Mouse (Mus musculus) neural tube, embryonic 12.5 days (tissue): ENCODE results near the gene Cpa5. TPM values are rescaled to one million over a fixed set of nuclear protein-coding genes. Genes with fewer than 3 reads are reported as not detected.

Experiments used
- ATAC-seq: fragments of 200-750 bp; cut with Nextera tagmentation; 2 replicates; pipeline ENCODE4 v1.8.0; 2017; ENCODE audit warnings: low read depth, mild to moderate bottlenecking, moderate TSS enrichment, moderate library complexity; ENCODE audit not compliant: low FRiP score
- H3K27ac ChIP-seq: fragments of 300-500 bp; sonication (generic); 2 replicates; pipeline ENCODE4 v1.5.1; 2016
- H3K27me3 ChIP-seq: fragments of 300-500 bp; sonication (generic); replicated peaks from 2 replicates; pipeline ENCODE4 v1.6.1; 2016; ENCODE audit warnings: mild to moderate bottlenecking
- H3K36me3 ChIP-seq: fragments of 300-500 bp; sonication (generic); 2 replicates; pipeline ENCODE4 v1.6.1; 2016; ENCODE audit warnings: mild to moderate bottlenecking
- H3K4me1 ChIP-seq: fragments of 300-500 bp; sonication (generic); 2 replicates; pipeline ENCODE4 v1.6.1; 2016
- H3K4me2 ChIP-seq: fragments of 300-500 bp; sonication (generic); replicated peaks from 2 replicates; pipeline ENCODE4 v1.6.1; 2016; ENCODE audit warnings: mild to moderate bottlenecking
- H3K4me3 ChIP-seq: fragments of 300-500 bp; sonication (generic); 2 replicates; pipeline ENCODE4 v1.5.1; 2016
- H3K9ac ChIP-seq: fragments of 300-500 bp; sonication (generic); 2 replicates; pipeline ENCODE4 v1.6.1; 2016; ENCODE audit warnings: mild to moderate bottlenecking
- H3K9me3 ChIP-seq: fragments of 300-500 bp; sonication (generic); 2 replicates; pipeline ENCODE4 v1.6.1; 2016; ENCODE audit warnings: mild to moderate bottlenecking
- WGBS: fragments of 180-500 bp; shearing (Covaris S2); methylation state at CpG from one replicate; pipeline ENCODE4 v1.1.7; 2016; 5-methylcytosine and 5-hydroxymethylcytosine counted together
- polyA plus RNA-seq: library from polyadenylated mRNA; unstranded; fragments of >200 nt; fragmentation: Nextera tagmentation; extraction: Ambion mirVana; gene quantifications from 2 replicates; pipeline ENCODE4 v1.2.1, GENCODE M21; 2016

Cpa5 gene
- polyA plus RNA-seq, 1 experiment from 2014 or later: not detected

GRCm38 (mm10) chr6:30652425-30653188 is 41.8 kb downstream of the Cpa5 start:
- no peak overlapping the region for H3K4me3 ChIP-seq
- H3K27ac ChIP-seq: peak overlapping the region; percentile 47
- no peaks in the 10 kb centered on the region for H3K27me3 ChIP-seq
- H3K36me3 ChIP-seq: no peaks in the 10 kb centered on the region
- H3K4me2 ChIP-seq: no peak overlapping the region
- H3K4me1 ChIP-seq: peaks cover 49% of the 10 kb centered on the region
- H3K9ac ChIP-seq: no peak overlapping the region
- no peaks in the 10 kb centered on the region for H3K9me3 ChIP-seq
- ATAC-seq: no peak
- WGBS: 40% methylated on average over 9 of the region's 9 CpGs

GRCm38 (mm10) chr6:30653518-30653917 is 42.7 kb downstream of the Cpa5 start:
- Histone ChIP-seq H3K36me3 (no peaks in the 10 kb centered on the region), H3K27me3 (no peaks in the 10 kb centered on the region), H3K4me2 (no peak overlapping the region), H3K27ac (no peak overlapping the region), H3K9me3 (no peaks in the 10 kb centered on the region), H3K4me1 (peaks cover 49% of the 10 kb centered on the region), H3K4me3 (no peak overlapping the region), H3K9ac (no peak overlapping the region)
- WGBS: 75% methylated on average over 6 of the region's 6 CpGs
- ATAC-seq: no peak

GRCm38 (mm10) chr6:30654402-30654859 is 43.6 kb downstream of the Cpa5 start:
- 26% methylated on average over 6 of the region's 6 CpGs for WGBS
- Histone ChIP-seq H3K36me3 (no peaks in the 10 kb centered on the region), H3K4me2 (no peak overlapping the region), H3K9ac (no peak overlapping the region), H3K27ac (peak overlapping the region; percentile 11; the same call in 1 of the 2 replicates), H3K4me1 (peaks cover 48% of the 10 kb centered on the region), H3K4me3 (no peak overlapping the region), H3K9me3 (no peaks in the 10 kb centered on the region), H3K27me3 (no peaks in the 10 kb centered on the region)
- peak; percentile 39; the same call in 1 of the 2 replicates for ATAC-seq

GRCm38 (mm10) chr6:30654932-30655331 is 44.1 kb downstream of the Cpa5 start:
- H3K9ac ChIP-seq: 0 out of 2 replicates have a peak overlapping the region, but pooled peaks have one; percentile 17
- H3K4me2 ChIP-seq: no peak overlapping the region
- WGBS: 70% methylated on average over 3 of the region's 3 CpGs
- no peaks in the 10 kb centered on the region for H3K27me3 ChIP-seq
- no peaks in the 10 kb centered on the region for H3K36me3 ChIP-seq
- peaks cover 43% of the 10 kb centered on the region for H3K4me1 ChIP-seq
- no peaks in the 10 kb centered on the region for H3K9me3 ChIP-seq
- H3K27ac ChIP-seq: peak overlapping the region; percentile 11; the same call in 1 of the 2 replicates
- no peak; the same call in 1 of the 2 replicates for ATAC-seq
- H3K4me3 ChIP-seq: no peak overlapping the region

- Histone ChIP-seq H3K27me3 (no peaks in the 10 kb centered on the region), H3K4me1 (peaks cover 40% of the 10 kb centered on the region), H3K4me2 (no peak overlapping the region), H3K9ac (no peak overlapping the region), H3K36me3 (no peaks in the 10 kb centered on the region), H3K4me3 (no peak overlapping the region), H3K27ac (no peak overlapping the region), H3K9me3 (no peaks in the 10 kb centered on the region)
- WGBS: 75% methylated on average over 12 of the region's 12 CpGs
- no peak for ATAC-seq
Observed at GRCm38 (mm10) chr6:30657279-30657678, 46.5 kb downstream of the Cpa5 start.

- 84% methylated on average over 9 of the region's 9 CpGs for WGBS
- H3K27ac ChIP-seq: no peak overlapping the region
- H3K4me1 ChIP-seq: peaks cover 28% of the 10 kb centered on the region
- H3K9me3 ChIP-seq: no peaks in the 10 kb centered on the region
- no peak overlapping the region for H3K4me3 ChIP-seq
- H3K36me3 ChIP-seq: no peaks in the 10 kb centered on the region
- no peaks in the 10 kb centered on the region for H3K27me3 ChIP-seq
- H3K4me2 ChIP-seq: no peak overlapping the region
- H3K9ac ChIP-seq: no peak overlapping the region
- ATAC-seq: no peak
Observed at GRCm38 (mm10) chr6:30658619-30659018, 47.8 kb downstream of the Cpa5 start.

- Histone ChIP-seq H3K9ac (no peak overlapping the region), H3K27ac (no peak overlapping the region), H3K27me3 (no peaks in the 10 kb centered on the region), H3K4me1 (peaks cover 13% of the 10 kb centered on the region), H3K4me3 (no peak overlapping the region), H3K36me3 (no peaks in the 10 kb centered on the region), H3K9me3 (no peaks in the 10 kb centered on the region), H3K4me2 (no peak overlapping the region)
- ATAC-seq: no peak
- WGBS: 37% methylated on average over 6 of the region's 6 CpGs
Observed at GRCm38 (mm10) chr6:30664776-30665175, 54.0 kb downstream of the Cpa5 start.

GRCm38 (mm10) chr6:30665296-30665695 is 54.5 kb downstream of the Cpa5 start:
- Histone ChIP-seq H3K4me1 (peaks cover 13% of the 10 kb centered on the region), H3K4me2 (no peak overlapping the region), H3K9me3 (no peaks in the 10 kb centered on the region), H3K27me3 (no peaks in the 10 kb centered on the region), H3K9ac (no peak overlapping the region), H3K27ac (no peak overlapping the region), H3K36me3 (no peaks in the 10 kb centered on the region), H3K4me3 (no peak overlapping the region)
- WGBS: 61% methylated on average over 4 of the region's 4 CpGs
- no peak for ATAC-seq

GRCm38 (mm10) chr6:30666043-30666442 is 55.2 kb downstream of the Cpa5 start:
- Histone ChIP-seq H3K9ac (no peak overlapping the region), H3K9me3 (no peaks in the 10 kb centered on the region), H3K4me3 (no peak overlapping the region), H3K36me3 (no peaks in the 10 kb centered on the region), H3K4me1 (peaks cover 13% of the 10 kb centered on the region), H3K27ac (no peak overlapping the region), H3K4me2 (no peak overlapping the region), H3K27me3 (no peaks in the 10 kb centered on the region)
- WGBS: 41% methylated on average over 6 of the region's 6 CpGs
- no peak for ATAC-seq

- H3K36me3 ChIP-seq: no peaks in the 10 kb centered on the region
- no peak for ATAC-seq
- H3K9ac ChIP-seq: no peak overlapping the region
- no peak overlapping the region for H3K27ac ChIP-seq
- no peak overlapping the region for H3K4me2 ChIP-seq
- H3K4me3 ChIP-seq: no peak overlapping the region
- peaks cover 17% of the 10 kb centered on the region for H3K4me1 ChIP-seq
- no peaks in the 10 kb centered on the region for H3K9me3 ChIP-seq
- no peaks in the 10 kb centered on the region for H3K27me3 ChIP-seq
- 48% methylated on average over 5 of the region's 5 CpGs for WGBS
Observed at GRCm38 (mm10) chr6:30667585-30667984, 56.8 kb downstream of the Cpa5 start.

GRCm38 (mm10) chr6:30671696-30672095 is 60.9 kb downstream of the Cpa5 start:
- ATAC-seq: no peak
- H3K4me2 ChIP-seq: no peak overlapping the region
- H3K36me3 ChIP-seq: no peaks in the 10 kb centered on the region
- H3K4me3 ChIP-seq: no peak overlapping the region
- no peaks in the 10 kb centered on the region for H3K27me3 ChIP-seq
- no peaks in the 10 kb centered on the region for H3K9me3 ChIP-seq
- no peak overlapping the region for H3K9ac ChIP-seq
- H3K4me1 ChIP-seq: peaks cover 28% of the 10 kb centered on the region
- H3K27ac ChIP-seq: no peak overlapping the region
- WGBS: 64% methylated on average over 5 of the region's 5 CpGs

- H3K4me1 ChIP-seq: peaks cover 33% of the 10 kb centered on the region
- 0 out of 2 replicates have a peak, but pooled peaks have one; percentile 6 for ATAC-seq
Observed at GRCm38 (mm10) chr6:30673764-30674561, 63.2 kb downstream of the Cpa5 start.

More at GRCm38 (mm10) chr6:30673764-30674561, 63.2 kb downstream of the Cpa5 start:
- 33% methylated on average over 14 of the region's 14 CpGs for WGBS
- Histone ChIP-seq H3K27ac (no peak overlapping the region), H3K9ac (0 out of 2 replicates have a peak overlapping the region, but pooled peaks have one; percentile 26), H3K9me3 (no peaks in the 10 kb centered on the region), H3K4me2 (peak overlapping the region; percentile 49), H3K4me3 (no peak overlapping the region), H3K27me3 (no peaks in the 10 kb centered on the region), H3K36me3 (no peaks in the 10 kb centered on the region)
